Mouse (Mus musculus) ES-Bruce4 (cell line): ENCODE measurements around the gene Mroh2a. TPM values are rescaled to one million over a fixed set of nuclear protein-coding genes. Genes with fewer than 3 reads are reported as not detected.

ENCODE experiments used
- H3K27ac ChIP-seq: 2 replicates; pipeline ENCODE4 v1.5.1; 2012; ENCODE audit warnings: low read length, inconsistent platforms; ENCODE audit not compliant: insufficient read depth
- H3K27me3 ChIP-seq: 2 replicates; pipeline ENCODE4 v1.6.1; 2012; ENCODE audit warnings: mild to moderate bottlenecking, low read length, inconsistent platforms; ENCODE audit not compliant: control insufficient read depth, poor library complexity, insufficient read depth, severe bottlenecking
- H3K36me3 ChIP-seq: 2 replicates; pipeline ENCODE4 v1.6.1; 2012; ENCODE audit warnings: inconsistent platforms, mild to moderate bottlenecking, low read length, moderate library complexity; ENCODE audit not compliant: control insufficient read depth, poor library complexity, insufficient read depth, severe bottlenecking
- H3K4me1 ChIP-seq: one replicate; pipeline ENCODE4 v1.8.1; 2011; ENCODE audit warnings: low read length; ENCODE audit not compliant: control insufficient read depth, insufficient read depth
- H3K4me3 ChIP-seq: 2 replicates; pipeline ENCODE4 v1.5.1; 2011; ENCODE audit warnings: low read depth, mild to moderate bottlenecking, low read length
- H3K9ac ChIP-seq: 2 replicates; pipeline ENCODE4 v1.6.1; 2012; ENCODE audit warnings: low read depth, mild to moderate bottlenecking, inconsistent platforms; ENCODE audit not compliant: poor library complexity, severe bottlenecking
- H3K9me3 ChIP-seq: replicated peaks from 2 replicates; pipeline ENCODE4 v1.6.1; 2012; ENCODE audit warnings: mild to moderate bottlenecking, low read length, inconsistent platforms; ENCODE audit not compliant: control insufficient read depth, poor library complexity, insufficient read depth, severe bottlenecking
- CTCF ChIP-seq: IDR thresholded peaks from one replicate; pipeline ENCODE4 v1.8.1; 2011; ENCODE audit warnings: low read depth, low read length
- EP300 ChIP-seq: IDR thresholded peaks from 2 replicates; pipeline ENCODE4 v1.6.1; 2011; ENCODE audit warnings: low read depth, low read length; ENCODE audit not compliant: insufficient read depth
- POLR2A ChIP-seq: IDR thresholded peaks from one replicate; pipeline ENCODE4 v1.8.1; 2011; ENCODE audit warnings: low read length; ENCODE audit not compliant: insufficient read depth
- polyA plus RNA-seq: library from polyadenylated mRNA; stranded (reverse); fragments of >200 nt; gene quantifications from 2 replicates; pipeline ENCODE4 v1.2.4, GENCODE M21; 2011; ENCODE audit warnings: low read depth; ENCODE audit not compliant: missing spikeins, insufficient read depth, insufficient read length

Mroh2a gene
- polyA plus RNA-seq, 1 experiment: not detected

GRCm38 (mm10) chr1:88260604-88261377, 34.0 kb downstream of the Mroh2a start:
- Histone ChIP-seq H3K9ac (no peak overlapping the region), H3K27me3 (no peaks in the 10 kb centered on the region), H3K27ac (no peak overlapping the region), H3K4me3 (no peak overlapping the region), H3K4me1 (no peaks in the 10 kb centered on the region), H3K9me3 (no peaks in the 10 kb centered on the region), H3K36me3 (peaks cover 34% of the 10 kb centered on the region)
- no peak for TF ChIP-seq POLR2A

GRCm38 (mm10) chr1:88261706-88262105, 34.9 kb downstream of the Mroh2a start:
- peaks cover 43% of the 10 kb centered on the region for H3K36me3 ChIP-seq
- H3K4me3 ChIP-seq: no peak overlapping the region
- H3K9ac ChIP-seq: no peak overlapping the region
- H3K27me3 ChIP-seq: no peaks in the 10 kb centered on the region
- no peaks in the 10 kb centered on the region for H3K4me1 ChIP-seq
- no peak overlapping the region for H3K27ac ChIP-seq
- no peak for TF ChIP-seq CTCF
- TF ChIP-seq POLR2A: no peak
- no peak for TF ChIP-seq EP300
- no peaks in the 10 kb centered on the region for H3K9me3 ChIP-seq

GRCm38 (mm10) chr1:88262255-88262654, 35.5 kb downstream of the Mroh2a start:
- H3K9ac ChIP-seq: no peak overlapping the region
- peaks cover 49% of the 10 kb centered on the region for H3K36me3 ChIP-seq
- no peak overlapping the region for H3K4me3 ChIP-seq
- TF ChIP-seq EP300 (no peak), CTCF (no peak), POLR2A (no peak)
- H3K9me3 ChIP-seq: no peaks in the 10 kb centered on the region
- no peak overlapping the region for H3K27ac ChIP-seq
- H3K4me1 ChIP-seq: no peaks in the 10 kb centered on the region
- H3K27me3 ChIP-seq: no peaks in the 10 kb centered on the region

GRCm38 (mm10) chr1:88262961-88263360, 36.2 kb downstream of the Mroh2a start:
- TF ChIP-seq EP300 (no peak), POLR2A (no peak), CTCF (no peak)
- Histone ChIP-seq H3K9ac (no peak overlapping the region), H3K4me3 (no peak overlapping the region), H3K27ac (no peak overlapping the region), H3K4me1 (no peaks in the 10 kb centered on the region), H3K36me3 (peaks cover 56% of the 10 kb centered on the region), H3K9me3 (no peaks in the 10 kb centered on the region), H3K27me3 (no peaks in the 10 kb centered on the region)

- no peak for TF ChIP-seq POLR2A
- no peak for TF ChIP-seq CTCF
- TF ChIP-seq EP300: no peak
- Histone ChIP-seq H3K9me3 (no peaks in the 10 kb centered on the region), H3K27ac (no peak overlapping the region), H3K36me3 (peaks cover 63% of the 10 kb centered on the region), H3K4me3 (no peak overlapping the region), H3K27me3 (no peaks in the 10 kb centered on the region), H3K9ac (no peak overlapping the region), H3K4me1 (no peaks in the 10 kb centered on the region)
These were observed 37.0 kb downstream of the Mroh2a start for GRCm38 (mm10) chr1:88263778-88264177.

- Histone ChIP-seq H3K36me3 (peaks cover 69% of the 10 kb centered on the region), H3K4me1 (no peaks in the 10 kb centered on the region), H3K27me3 (no peaks in the 10 kb centered on the region), H3K27ac (no peak overlapping the region), H3K9ac (no peak overlapping the region), H3K9me3 (no peaks in the 10 kb centered on the region), H3K4me3 (no peak overlapping the region)
- no peak for TF ChIP-seq CTCF
- TF ChIP-seq EP300: no peak
- no peak for TF ChIP-seq POLR2A
These were observed 37.6 kb downstream of the Mroh2a start for GRCm38 (mm10) chr1:88264237-88264868.
